Mouse (Mus musculus): ENCODE results near the gene Rnf152. TPM values are rescaled to one million over a fixed set of nuclear protein-coding genes. Genes with fewer than 3 reads are reported as not detected.

Rnf152 gene
- total RNA-seq, 2 experiments from 2014 or later, result 2.6 TPM

GRCm38 (mm10) chr1:105314010-105314800 lies 42.3 kb downstream of the Rnf152 start:
- no peak for DNase-seq (ENCODE audit: low spot score in 2 of 2)

- no peak for DNase-seq (ENCODE audit: low spot score in 2 of 2)
Observed at GRCm38 (mm10) chr1:105312601-105312901, 44.0 kb downstream of the Rnf152 start.

DNA sequence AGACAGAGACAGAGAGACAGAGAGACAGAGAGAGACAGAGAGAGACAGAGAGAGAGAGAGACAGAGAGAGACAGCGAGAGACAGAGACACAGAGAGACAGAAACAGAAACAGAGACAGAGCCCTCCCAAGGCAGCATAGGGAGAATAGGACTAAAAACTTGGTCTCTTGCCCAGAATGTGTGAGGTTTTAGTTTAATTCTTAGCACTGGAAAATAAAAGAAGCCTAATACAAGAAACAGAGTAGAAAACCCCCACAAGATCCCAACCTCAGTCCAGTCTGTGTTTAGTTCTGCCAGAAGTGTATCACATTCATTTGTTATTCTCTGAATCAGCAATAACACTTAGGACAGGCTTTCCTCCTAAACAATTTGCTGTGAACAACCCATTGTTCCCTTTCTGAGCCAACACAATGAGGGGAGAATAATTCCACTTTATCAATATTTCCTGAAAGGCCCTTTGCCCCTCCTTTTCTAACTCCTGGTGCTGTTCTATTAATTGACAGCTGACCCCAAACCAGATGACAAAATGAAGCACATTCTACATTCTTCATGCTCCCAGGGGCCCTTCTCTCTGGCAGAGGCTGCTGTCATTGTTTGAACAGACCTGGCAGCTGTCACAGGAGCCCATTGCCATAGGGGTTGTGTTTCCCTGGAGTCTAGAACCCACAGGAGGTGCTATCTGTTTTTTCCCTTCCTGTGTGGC lies 44.5 kb downstream of the Rnf152 start:
- DNase-seq (ENCODE audit: low spot score in 2 of 2), result peak in 1 of 2 experiments; percentile 57

DNA sequence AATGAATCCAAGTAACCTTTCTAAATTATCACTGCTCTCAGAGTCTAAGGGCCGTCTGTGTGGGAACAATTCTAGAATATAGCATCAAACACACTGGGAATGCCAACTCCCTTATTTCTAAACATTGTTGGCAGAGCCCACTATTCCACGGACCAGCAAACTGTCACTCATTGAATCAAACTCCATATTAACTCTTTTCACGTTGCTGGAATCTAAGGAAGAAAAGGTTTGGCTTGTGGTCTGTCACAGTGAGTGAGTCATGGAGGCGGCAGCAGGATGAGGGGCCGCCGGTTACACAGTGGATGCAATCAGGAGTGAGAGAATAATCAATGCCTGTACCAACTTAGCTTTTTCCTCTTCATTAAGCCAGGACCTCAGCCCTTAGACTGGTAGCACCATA lies 54.3 kb downstream of the Rnf152 start:
- no peak for DNase-seq (ENCODE audit: low spot score in 2 of 2)

DNA sequence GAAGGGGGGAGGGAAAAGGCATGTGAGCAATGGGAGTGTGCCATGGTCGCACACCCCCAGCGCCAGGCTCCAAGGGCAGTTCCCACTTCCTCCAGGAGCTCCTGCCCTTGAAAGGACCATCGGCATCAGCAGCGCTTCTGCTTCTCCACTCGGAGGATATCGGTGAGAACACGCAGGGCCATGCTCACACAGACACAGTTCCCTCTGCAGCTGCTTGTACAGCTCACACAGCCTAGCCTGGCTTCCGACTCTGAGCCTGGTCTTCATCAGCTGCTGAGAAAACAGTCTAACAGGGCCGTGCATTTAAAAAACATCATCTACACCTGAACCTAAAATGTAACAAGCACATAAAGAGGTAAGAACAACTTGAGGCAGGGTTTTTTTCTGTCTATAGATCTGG lies 54.7 kb downstream of the Rnf152 start:
- DNase-seq (ENCODE audit: low spot score in 2 of 2), result no peak

- DNase-seq (ENCODE audit: low spot score in 2 of 2), result no peak
Observed at GRCm38 (mm10) chr1:105291859-105292258, 64.7 kb downstream of the Rnf152 start.

- no peak for DNase-seq (ENCODE audit: low spot score in 2 of 2)
Observed at GRCm38 (mm10) chr1:105287536-105287935, 69.0 kb downstream of the Rnf152 start.

GRCm38 (mm10) chr1:105286906-105287305 lies 69.6 kb downstream of the Rnf152 start:
- no peak for DNase-seq (ENCODE audit: low spot score in 2 of 2)

DNA sequence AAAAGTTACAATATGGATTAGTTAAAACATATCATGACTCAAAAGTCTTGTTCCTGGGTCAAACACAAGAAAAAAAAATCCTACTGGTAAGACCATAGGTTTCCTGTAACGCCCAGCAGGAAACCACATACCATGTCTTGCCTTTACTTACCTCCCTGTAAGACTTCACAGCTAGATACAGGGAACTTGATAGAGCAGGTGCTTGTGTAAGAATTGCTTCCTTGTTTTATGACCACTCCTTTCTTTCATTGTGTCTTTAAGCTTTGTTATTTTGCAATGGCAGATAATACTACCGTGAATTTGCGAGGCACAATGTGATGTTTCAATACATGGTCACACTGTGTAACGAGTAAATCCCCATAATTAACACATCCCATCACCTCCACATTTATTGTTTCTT lies 71.5 kb downstream of the Rnf152 start:
- no peak for DNase-seq (ENCODE audit: low spot score in 2 of 2)

DNA sequence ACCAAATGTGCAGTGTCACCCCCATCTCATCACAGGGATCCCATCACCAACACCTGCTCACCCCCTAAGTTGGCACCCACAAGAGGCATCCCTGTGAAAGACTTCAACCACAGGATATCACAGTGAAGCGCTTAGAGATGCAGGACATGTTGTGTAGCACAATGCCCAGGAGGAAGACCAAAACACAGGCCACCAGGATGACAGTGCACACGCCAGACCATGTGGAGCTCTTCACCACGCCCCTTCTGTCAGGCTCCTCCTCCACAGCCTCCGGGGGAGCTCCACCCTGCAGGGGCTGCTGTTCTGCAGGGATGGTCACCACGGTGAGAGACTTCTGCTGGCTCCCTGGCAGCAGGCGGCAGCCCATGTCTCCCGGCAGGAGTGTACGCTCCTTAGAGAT lies 72.4 kb downstream of the Rnf152 start:
- DNase-seq (ENCODE audit: low spot score in 2 of 2), result no peak

DNA sequence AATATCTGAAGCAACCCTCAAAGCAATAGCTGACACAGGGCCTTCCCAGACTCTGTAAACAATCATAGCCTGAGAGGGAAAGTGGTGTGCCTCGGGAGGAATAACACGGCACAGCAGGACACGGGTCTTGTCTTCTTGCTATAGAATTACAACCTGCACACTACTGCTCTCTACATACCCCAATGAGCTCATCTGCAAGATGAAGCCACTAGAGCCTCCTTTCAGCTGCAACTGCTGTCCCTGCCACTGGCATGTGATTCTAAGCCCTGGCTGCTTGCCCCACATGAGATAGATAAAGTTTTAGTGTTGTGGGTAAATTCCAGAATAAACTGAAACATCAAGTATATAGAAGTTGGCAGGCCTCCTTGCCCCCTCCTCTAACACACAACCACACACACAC lies 75.2 kb downstream of the Rnf152 start:
- DNase-seq (ENCODE audit: low spot score in 2 of 2), result no peak

DNA sequence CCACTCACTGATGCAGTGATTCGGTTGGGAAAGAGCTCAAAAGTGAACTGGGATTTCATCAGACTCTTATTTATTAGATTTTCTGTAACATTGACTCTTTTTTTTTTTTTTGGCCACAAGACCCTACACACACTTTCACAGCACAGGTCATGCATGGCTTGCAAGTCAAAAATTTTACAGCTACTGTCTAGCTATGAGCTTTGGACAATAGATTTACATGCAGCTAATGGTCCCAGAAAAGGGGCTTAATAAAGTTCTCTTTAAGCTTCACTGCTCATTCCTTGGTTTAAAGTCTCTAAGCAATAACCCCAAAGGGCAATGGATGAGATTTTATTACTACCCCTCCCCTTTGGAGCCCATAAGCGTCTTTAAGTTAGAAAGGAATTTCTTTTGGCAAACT lies 76.3 kb downstream of the Rnf152 start:
- DNase-seq (ENCODE audit: low spot score in 2 of 2), result no peak

DNA sequence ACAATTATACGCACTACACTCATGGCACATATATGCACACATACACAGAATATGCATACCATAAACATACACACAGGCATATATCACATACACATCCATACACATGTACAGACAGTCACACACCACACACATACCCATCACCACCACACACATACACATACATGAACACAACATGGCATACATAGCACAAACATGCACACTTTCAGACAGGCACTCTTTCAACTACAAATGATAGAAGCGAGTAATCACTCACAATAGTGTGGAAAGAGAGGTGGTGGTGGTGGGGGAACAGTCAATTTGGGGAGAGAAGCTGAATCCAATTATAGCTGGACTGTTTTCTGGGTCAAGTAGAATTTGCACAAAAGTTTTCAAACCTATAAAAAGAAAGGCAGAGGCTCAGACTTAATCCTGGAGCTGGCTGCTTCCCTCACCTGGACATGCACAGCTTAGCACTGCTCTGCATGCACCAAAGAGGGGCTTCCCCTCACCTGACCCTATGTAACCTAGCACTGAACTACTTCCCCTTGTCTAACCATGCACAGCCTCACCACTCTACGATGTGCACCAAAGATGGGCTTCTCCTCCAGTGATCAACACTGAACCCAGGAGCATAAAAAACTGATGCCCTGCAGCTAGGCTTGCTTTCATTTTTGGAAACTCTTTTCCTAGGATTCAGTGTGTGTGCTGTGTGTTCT lies 81.9 kb downstream of the Rnf152 start:
- no peak for DNase-seq (ENCODE audit: low spot score in 2 of 2)

- no peak for DNase-seq (ENCODE audit: low spot score in 2 of 2)
Observed at GRCm38 (mm10) chr1:105271104-105271503, 85.4 kb downstream of the Rnf152 start.

DNA sequence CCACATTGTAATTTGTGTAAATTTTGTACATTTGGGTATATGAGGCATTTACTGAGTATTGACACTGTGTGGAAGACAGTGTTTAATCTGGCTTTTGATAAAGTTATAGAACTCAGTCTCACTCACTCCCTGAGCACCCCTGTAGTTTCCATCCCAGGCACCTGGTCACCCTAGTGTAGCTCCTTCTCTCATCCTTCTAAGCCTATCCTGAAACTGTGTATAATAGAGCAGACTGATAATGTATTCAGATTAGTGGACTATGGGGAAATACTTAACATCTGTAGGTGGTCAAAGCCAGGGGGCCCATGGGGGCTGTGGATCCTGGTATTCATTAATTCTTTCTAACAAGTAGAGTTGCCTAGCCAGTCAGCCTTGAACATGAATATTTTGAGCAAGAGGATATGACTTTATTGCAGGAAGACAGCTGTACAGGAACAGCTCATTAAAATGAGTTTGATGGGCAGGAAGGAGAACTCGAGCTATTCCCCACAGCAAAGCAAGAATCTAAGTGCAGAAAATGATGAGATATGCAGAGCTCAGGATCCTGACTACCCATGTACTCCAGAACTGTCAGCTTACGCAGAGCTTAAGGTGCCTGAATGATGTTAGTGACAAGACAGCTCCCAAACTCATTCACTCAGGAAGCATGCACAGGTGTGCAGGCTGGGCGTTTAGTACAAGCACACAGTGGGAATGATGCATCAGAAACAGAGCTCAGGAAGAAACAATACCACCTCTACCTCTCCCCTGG lies 93.1 kb downstream of the Rnf152 start:
- DNase-seq (ENCODE audit: low spot score in 2 of 2), result no peak

- no peak for DNase-seq (ENCODE audit: low spot score in 2 of 2)
Observed at GRCm38 (mm10) chr1:105260200-105260599, 96.3 kb downstream of the Rnf152 start.

DNA sequence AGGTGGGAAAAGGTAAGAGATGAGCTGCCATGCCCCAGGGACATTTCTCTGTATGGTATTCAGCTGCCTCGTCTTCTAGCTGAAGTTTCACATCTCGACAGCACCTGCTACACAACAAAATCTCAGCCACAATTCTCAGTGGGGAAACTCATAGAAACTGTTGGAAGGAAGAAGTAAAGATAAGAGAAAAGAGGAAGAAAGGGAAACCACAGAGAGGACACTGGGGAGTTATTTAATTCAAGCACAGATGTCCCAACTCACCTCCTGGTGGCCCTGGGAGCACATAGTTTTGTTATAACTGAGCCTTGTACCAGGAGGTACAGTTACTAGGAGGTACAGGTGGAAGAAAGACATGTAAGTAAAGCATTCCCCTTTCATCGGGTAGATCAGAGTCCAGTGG lies 99.3 kb downstream of the Rnf152 start:
- DNase-seq (ENCODE audit: low spot score in 2 of 2), result no peak

DNA sequence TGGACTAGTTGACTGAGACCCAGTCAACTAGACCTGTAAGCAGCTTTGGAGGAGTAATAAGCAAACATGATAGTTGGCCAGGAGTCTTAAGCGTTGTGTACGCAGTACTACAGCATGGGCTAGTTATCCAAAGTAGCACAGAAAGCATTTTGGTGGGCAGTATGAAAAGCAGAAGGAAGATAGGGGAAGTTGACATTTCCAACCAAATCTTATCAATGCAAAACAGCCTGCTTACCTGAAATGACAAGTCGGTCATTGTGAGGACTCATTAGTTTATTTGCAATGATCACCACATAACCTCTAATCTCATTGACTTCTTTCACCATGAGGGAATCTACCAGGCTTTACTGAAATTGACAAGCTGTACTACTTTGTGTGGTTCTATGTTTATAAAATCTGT lies 107.3 kb downstream of the Rnf152 start:
- no peak for DNase-seq (ENCODE audit: low spot score in 2 of 2)

DNA sequence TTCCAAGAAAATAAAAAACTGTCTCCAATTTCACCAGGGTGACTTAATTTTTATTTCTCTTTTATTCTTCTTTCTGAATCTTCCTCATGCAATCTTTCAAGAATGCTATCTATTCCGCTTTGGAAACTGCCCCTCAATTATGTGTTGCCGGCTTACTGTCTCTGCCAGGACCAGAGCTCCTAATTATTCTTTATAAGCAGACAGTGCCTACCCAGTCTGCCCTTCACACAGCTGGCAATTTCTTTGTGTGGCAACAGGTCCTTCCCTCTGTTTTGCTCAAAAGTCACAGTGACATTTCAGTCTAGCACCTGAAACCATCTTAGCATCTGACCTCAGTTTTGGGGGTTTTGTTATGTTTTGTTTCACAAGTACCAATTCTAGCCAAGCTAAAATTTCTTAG lies 109.9 kb downstream of the Rnf152 start:
- no peak for DNase-seq (ENCODE audit: low spot score in 2 of 2)

DNA sequence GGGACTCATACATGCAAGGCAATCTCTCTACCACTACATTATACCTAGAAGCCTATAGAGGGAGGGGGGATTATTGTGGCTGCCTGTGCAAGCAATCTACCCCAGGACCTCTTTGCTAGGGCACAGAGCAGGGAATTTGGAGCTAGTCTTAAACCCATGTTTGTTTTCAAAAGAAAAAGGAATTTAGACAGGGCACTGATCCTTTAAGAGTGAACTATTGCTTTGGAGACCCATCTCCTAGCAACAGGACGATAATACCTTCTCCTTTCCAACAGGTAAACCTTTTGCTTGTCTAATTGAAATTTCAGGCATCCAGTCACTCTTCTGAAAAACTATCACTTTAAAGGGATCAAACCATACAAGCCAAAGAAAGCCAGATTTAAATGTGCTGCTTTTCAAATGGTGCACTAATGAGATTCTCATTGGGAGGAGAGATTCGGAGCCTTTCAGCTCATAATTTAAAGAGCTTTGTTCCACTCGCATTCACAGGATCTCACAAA lies 110.4 kb downstream of the Rnf152 start:
- DNase-seq (ENCODE audit: low spot score in 2 of 2), result no peak

DNA sequence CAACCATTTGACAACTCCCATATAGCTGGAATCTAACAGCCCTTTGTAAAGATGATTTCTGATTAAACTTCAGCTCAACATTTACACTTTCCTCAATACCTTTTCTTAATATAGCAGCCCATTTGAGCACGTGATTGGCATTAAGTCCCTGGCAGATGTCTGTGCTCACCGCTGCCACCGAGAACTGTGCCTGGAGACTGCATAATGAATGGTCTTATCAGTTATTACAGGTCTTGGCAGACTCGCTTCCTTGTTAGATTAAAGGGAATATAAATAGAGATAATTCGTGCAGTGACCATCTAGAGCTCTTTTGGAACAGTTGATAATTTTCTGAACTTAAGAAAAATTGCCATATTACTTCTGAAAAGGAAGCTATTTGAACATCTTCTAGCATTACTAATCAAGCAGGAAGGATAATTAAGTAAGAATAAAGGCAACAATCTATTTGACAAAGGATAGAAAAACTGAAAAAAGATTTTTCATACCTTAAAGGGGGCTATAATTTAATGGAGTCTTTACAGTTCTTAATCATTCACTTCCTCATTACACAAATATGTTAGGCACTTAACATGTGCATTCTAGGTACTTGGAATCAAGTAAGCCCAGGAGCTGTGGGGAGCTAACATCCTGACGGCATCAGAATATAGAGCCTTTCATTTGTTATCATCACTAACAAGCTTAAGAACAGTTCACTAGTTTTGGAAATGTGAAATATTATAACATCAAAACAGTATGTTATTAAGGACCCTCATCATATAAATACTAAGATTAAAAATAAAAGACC lies 113.0 kb downstream of the Rnf152 start:
- no peak for DNase-seq (ENCODE audit: low spot score in 2 of 2)

All from gastrocnemius, postnatal 4 days (tissue).